Mouse (Mus musculus) lung, postnatal 36 days (tissue): ENCODE data around the gene Gas2l2.
A peak's percentile ranks its signal among the peaks of the same experiment; 100 is the strongest.

Experiments
- DNase-seq: peaks from one replicate; pipeline ENCODE4 v3.0.0; 2022; ENCODE audit warnings: mixed read lengths

Gene Gas2l2

GRCm38 (mm10) chr11:83442596-83443267, 13.5 kb upstream of the Gas2l2 start:
- peak; percentile 90 for DNase-seq

GRCm38 (mm10) chr11:83441235-83441634, 12.0 kb upstream of the Gas2l2 start:
- DNase-seq, result no peak

DNA sequence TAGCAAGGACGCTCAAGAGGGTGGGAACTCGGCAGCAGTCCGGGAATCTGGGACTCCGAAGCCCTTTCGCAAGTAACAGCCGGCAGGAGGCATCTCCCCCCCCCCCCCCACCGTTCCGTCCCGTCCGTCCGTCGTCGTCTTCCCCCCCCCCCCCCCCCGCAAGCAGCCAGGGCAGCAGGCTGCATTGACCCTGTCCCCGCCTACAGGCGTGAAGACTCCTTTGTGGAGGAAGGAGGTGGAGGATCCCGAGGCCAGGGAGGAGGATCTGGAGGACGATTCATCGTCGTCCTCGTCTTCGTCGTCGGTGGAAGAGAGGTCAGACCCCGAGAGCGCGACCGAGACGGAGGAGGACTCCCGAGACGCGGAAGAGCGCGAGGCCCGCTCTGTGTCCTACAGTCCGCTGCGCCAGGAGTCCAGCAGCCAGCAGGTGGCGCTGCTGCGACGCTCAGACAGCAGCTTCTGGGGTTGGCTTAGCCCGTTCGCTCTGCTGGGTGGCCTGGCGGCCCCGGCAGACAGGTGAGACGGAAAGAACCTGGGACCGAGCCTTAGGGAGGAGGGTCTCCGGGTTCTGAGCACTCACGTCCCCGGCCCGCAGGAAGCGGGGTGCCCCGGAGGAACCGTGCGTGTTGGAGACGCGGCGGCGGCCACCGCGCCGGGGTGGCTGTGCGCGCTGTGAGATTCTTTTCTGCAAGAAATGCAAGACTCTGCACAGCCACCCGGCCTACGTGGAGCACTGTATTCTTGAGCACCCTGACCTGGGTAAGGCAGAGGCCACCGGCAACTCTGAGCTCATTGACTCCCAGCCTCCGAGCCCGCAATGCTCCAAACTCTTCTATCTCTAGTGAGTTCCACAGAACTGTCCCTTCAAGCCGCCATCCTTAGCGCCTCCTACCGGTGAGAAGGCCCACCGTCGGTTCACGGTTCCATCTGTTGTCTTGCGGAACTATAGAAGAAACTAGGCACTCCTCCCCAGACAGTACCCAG, 11.1 kb upstream of the Gas2l2 start:
- DNase-seq, result peak; percentile 92

GRCm38 (mm10) chr11:83439426-83440060, 10.3 kb upstream of the Gas2l2 start:
- no peak for DNase-seq

DNA sequence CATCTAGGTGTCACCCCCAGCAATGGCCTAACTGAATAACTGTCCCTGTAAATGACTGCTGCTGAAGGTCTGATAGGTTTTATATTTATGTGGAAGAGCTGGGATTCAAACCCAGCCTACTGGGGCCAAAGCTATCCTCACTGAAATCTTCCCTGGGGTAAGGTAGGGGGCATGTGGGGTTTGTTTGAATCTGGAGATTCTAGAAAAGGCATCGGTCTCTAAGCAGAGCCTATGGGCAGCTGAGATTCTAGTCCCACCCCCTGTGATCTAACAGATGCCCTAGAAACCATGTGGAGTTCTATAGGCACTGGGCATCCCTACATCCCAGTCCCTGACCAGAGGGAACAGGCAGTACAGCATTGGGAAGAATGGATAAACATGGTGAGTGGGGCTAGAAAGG, 8.1 kb upstream of the Gas2l2 start, which contains the start of gene 1700020L24Rik:
Gene 1700020L24Rik (plus strand): TSS at position 301 of the 400 bp plus-strand sequence.
- DNase-seq, result no peak

DNA sequence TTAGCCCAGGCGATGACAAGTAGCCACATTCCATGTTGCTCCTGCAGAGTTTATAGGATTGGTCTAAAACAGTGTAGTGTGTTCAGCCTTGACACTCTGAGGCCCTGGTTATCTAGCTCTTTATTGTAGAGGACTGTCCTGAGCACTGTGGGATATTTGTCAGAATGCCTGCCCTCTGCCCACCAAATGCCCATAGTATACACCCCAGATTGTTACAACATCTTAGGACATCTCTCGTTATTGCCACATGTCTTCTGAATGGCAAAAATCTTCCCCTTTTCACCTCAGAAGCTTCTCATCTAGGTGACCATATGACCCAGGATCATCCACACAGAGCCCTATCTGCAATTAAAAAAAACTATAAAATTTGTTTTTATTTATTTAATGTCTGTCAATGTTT, 3.3 kb upstream of the Gas2l2 start:
- DNase-seq, result no peak

DNA sequence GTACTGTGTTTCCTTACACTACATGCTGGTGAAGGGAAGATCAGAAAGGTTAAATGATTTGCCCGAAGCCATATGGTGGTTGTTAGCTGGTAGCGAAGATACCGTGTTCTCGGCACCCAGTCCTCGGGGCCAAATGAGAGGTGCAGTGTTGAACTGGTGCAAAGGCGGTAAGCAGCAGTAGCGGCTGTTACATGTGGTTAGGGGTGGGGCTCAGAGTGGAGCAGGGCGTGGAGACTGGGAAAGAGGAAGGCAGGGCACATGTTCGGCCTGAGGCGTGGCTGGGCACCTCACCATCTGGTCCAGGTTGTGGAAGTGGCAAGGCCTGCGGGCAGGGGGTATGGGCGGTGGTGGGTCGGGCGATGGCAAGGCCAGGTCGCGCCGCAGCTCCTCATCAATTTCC, 2.3 kb downstream of the Gas2l2 start:
- peak; percentile 55 for DNase-seq

DNA sequence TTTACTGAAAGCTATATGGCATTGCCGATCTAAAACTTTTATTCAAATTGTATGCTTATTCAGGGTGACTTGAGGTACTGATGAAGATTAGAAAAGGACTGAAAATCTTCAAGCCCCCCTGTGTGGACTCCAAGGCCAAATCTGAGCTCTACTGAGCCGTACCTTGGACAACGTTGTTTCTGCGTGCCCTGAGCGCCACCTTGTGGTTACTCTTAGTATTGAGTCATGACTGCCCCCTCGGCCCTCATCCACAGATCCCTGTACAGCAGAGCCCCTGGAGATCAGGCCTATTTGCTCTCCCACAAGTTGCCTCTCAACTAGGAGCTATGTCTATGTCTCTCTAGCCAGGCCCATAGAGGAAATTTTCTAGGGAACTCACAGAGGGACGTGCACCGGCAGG, 4.6 kb downstream of the Gas2l2 start:
- peak; percentile 83 for DNase-seq

DNA sequence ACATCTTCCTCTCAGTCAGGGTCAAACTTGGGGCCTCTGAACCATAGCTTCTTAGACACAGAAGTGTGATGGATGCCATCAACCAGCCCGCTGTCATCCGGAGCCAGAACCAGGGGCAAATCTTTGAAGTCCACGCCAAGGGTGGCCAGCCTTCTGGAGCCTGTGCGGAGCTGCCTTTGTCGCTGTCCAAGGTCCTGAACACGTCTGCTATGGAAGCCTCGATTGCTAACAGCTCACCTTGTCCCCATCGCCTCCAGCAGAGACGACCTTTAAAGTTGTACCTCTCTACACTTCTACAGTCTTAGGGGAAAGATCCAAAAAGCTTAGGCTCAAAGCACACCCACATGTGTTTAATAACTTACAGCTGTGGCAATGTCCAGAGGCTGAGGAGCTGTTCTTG, 8.0 kb downstream of the Gas2l2 start:
- peak; percentile 72 for DNase-seq

GRCm38 (mm10) chr11:83420338-83420737, 8.9 kb downstream of the Gas2l2 start:
- no peak for DNase-seq

DNA sequence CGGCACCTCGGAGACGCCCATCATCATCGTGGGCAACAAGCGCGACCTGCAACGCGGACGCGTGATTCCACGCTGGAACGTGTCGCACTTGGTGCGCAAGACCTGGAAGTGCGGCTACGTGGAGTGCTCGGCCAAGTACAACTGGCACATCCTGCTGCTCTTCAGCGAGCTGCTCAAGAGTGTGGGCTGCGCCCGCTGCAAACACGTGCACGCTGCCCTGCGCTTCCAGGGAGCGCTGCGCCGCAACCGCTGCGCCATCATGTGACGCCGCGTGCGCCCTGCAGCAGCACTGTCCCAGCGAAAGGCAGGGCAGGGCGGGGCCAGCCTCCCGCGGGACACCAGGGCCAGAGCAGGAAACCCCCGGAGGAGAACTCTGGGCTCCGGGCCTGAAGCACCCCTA, 10.7 kb downstream of the Gas2l2 start:
- DNase-seq, result no peak

DNA sequence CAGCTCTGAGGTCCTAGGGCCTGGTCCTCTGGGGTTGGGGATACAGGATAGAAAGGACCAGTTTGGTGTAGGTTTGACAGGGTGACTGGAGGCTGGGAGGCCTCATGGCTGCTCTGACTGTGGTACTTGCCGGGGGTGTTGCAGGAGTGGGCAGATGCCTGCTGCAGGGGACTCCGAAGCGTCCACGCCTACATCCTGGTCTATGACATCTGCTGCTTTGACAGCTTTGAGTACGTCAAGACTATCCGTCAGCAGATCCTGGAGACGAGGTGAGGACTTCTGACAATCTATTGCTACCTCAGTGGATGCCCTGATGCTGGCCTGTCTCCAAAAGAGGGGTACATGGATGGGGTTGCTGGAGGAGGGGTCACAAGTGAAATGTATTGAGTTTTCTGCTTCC, 11.5 kb downstream of the Gas2l2 start:
- no peak for DNase-seq

DNA sequence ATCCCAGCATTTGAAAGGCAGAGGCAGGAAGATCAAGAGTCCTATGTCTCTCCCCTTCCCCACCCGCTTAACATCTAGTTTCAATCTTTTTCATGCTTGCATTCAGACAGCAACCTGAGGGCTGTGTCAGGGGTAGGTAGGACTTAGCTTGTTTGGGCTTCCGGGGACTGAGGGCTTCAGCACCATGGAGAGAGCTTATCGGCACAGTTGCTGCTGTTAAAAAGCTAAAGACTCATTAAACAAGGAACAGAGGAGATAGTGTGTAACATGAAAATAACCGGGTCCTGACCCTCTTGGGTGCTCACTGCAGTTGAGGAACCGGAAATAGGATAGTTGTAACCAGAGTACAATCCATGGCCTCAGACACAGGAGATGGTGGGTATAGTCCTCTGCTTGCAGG, 12.2 kb downstream of the Gas2l2 start:
- peak; percentile 69 for DNase-seq

DNA sequence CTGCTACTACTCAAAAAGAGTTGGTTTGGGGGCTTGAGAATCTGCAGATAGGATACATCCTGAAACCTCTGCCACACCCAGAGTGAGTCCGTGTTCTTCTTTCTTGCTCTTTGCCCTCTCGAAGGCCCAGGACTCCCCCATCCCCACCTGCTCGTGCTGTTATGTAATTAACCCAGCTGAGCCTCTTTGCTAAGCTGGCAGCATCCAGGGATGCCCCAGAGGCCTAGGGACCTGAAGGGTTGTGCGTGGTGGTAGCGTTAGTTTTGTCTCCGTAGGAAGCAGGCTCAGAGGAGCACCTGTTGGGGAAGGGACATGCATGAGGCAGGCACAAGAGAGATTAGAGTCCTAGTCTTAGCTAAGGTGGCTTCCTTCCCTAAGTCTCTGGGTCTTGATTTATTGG, 18.7 kb downstream of the Gas2l2 start:
- no peak for DNase-seq

GRCm38 (mm10) chr11:83409792-83410291, 19.4 kb downstream of the Gas2l2 start:
- DNase-seq, result no peak

- DNase-seq, result no peak
Observed at GRCm38 (mm10) chr11:83409087-83409754, 20.0 kb downstream of the Gas2l2 start, which contains the start of gene Rasl10b. Rasl10b (plus strand) TSS chr11:83409137.

DNA sequence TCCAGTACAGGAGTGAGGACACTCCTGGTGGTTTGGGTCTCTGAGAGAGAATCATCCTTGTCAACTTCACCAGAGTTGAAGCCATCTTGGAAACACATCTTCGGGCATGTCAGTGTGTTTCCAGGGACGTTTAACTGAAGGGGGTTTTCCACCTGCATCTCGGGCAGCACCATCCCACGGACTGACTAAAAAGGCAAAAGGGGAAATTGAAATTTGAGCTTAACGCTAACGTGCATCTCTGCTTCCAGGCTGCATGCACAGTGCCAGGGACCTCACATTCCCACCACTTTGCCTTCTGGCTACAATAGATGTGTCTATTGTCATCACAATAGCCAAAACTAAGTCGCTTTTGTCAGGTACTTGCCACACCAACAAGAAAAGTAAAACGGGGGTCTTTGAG, 21.0 kb downstream of the Gas2l2 start:
- DNase-seq, result no peak

GRCm38 (mm10) chr11:83406391-83406790, 22.9 kb downstream of the Gas2l2 start:
- no peak for DNase-seq

- no peak for DNase-seq
Observed at GRCm38 (mm10) chr11:83403787-83404186, 25.5 kb downstream of the Gas2l2 start.

- no peak for DNase-seq
Observed at GRCm38 (mm10) chr11:83398724-83399123, 30.5 kb downstream of the Gas2l2 start.

- peak; percentile 51 for DNase-seq
Observed at GRCm38 (mm10) chr11:83397626-83398025, 31.6 kb downstream of the Gas2l2 start.

GRCm38 (mm10) chr11:83394802-83395439, 34.3 kb downstream of the Gas2l2 start:
- DNase-seq, result peak; percentile 10
